ENCODE assay signal across 7 mouse cellular contexts in genomic region chr4:49520572-49521340, GRCm38 (mm10). TPM values are rescaled to one million over a fixed set of nuclear protein-coding genes. Genes with fewer than 3 reads are reported as not detected.
DNase-seq lines count a peak whose midpoint lies in the region; ATAC-seq and TF ChIP-seq lines count a peak whose summit lies in the region.

TSS of gene Mrpl50 (minus strand) at chr4:49521093.
TSS of gene Zfp189 (plus strand) at chr4:49521176.

- ATAC-seq in intestine, postnatal 0 days, result peak; percentile 98
- ATAC-seq in midbrain, embryonic 12.5 days (ENCODE audit: low FRiP score, low read depth), result peak; percentile 99

- peak within 1 kb of the TSS; percentile 88 for H3K27ac ChIP-seq in embryonic facial prominence, embryonic 10.5 days (replicated peaks)
- peak within 1 kb of the TSS; percentile 46 for H3K27ac ChIP-seq in intestine, postnatal 0 days (ENCODE audit: low read depth, low read length)
- H3K27ac ChIP-seq in midbrain, embryonic 12.5 days (replicated peaks), result no peak within 1 kb of the TSS; the same call in 1 of the 2 replicates
- peak within 1 kb of the TSS; percentile 7; the same call in 1 of the 2 replicates for H3K27ac ChIP-seq in small intestine, adult 2 months (ENCODE audit: insufficient read depth, low read depth, low read length)

- peak; percentile 67; the same call in 1 of the 2 replicates for TF ChIP-seq POLR2A in small intestine, adult 2 months (IDR thresholded peaks at IDR 0.05; ENCODE audit: low read depth, low read length)

- peak; percentile 93 for DNase-seq in adrenal gland, postnatal 10 days
- peak; percentile 94 for DNase-seq in embryonic facial prominence, embryonic 10.5 days (ENCODE audit: low spot score)
- peak; percentile 79 for DNase-seq in gonadal fat pad, adult 2 months (ENCODE audit: low read depth)
- peak; percentile 94 for DNase-seq in left cerebral cortex, postnatal 4 days

- intact Hi-C loops in left cerebral cortex, postnatal 4 days (cut with DNase I), result loop anchor here (5.0 kb wide), 1 partner anchor 107 kb away; no protein-coding TSS in a partner anchor

- under 1% methylated on average over 41 of the region's 41 CpGs for WGBS in embryonic facial prominence, embryonic 10.5 days
- under 1% methylated on average over 41 of the region's 41 CpGs for WGBS in intestine, postnatal 0 days
- WGBS in midbrain, embryonic 12.5 days, result under 1% methylated on average over 41 of the region's 41 CpGs
- under 1% methylated on average over 41 of the region's 41 CpGs for WGBS in small intestine, adult 2 months

- peak within 1 kb of the TSS; percentile 86 for H3K4me2 ChIP-seq in intestine, postnatal 0 days (replicated peaks; ENCODE audit: low read depth)
- peak within 1 kb of the TSS; percentile 66 for H3K4me2 ChIP-seq in midbrain, embryonic 12.5 days (replicated peaks)

- TF ChIP-seq CTCF in intestine, postnatal 0 days (IDR thresholded peaks at IDR 0.05; ENCODE audit: low read depth), result no peak
- TF ChIP-seq CTCF in small intestine, adult 2 months (IDR thresholded peaks at IDR 0.05; ENCODE audit: extremely low read depth, insufficient read length, insufficient replicate concordance, low read depth, low read length), result no peak

- H3K4me3 ChIP-seq in embryonic facial prominence, embryonic 10.5 days, result peak within 1 kb of the TSS; percentile 74
- H3K4me3 ChIP-seq in intestine, postnatal 0 days (ENCODE audit: low read depth, low read length), result peak within 1 kb of the TSS; percentile 75
- H3K4me3 ChIP-seq in midbrain, embryonic 12.5 days, result peak within 1 kb of the TSS; percentile 71
- H3K4me3 ChIP-seq in small intestine, adult 2 months (ENCODE audit: low read depth, low read length), result peak within 1 kb of the TSS; percentile 74

- H3K27me3 ChIP-seq in embryonic facial prominence, embryonic 10.5 days (replicated peaks; ENCODE audit: low read depth, poor library complexity, severe bottlenecking), result no peaks in the 10 kb centered on the region
- H3K27me3 ChIP-seq in intestine, postnatal 0 days (replicated peaks; ENCODE audit: control insufficient read depth, insufficient read depth, low read length), result no peaks in the 10 kb centered on the region
- no peaks in the 10 kb centered on the region for H3K27me3 ChIP-seq in midbrain, embryonic 12.5 days
- no peaks in the 10 kb centered on the region for H3K27me3 ChIP-seq in small intestine, adult 2 months (ENCODE audit: control insufficient read depth, insufficient read depth, low read length)

- no peaks in the 10 kb centered on the region for H3K9me3 ChIP-seq in embryonic facial prominence, embryonic 10.5 days
- no peaks in the 10 kb centered on the region for H3K9me3 ChIP-seq in intestine, postnatal 0 days (ENCODE audit: control insufficient read depth)
- no peaks in the 10 kb centered on the region for H3K9me3 ChIP-seq in midbrain, embryonic 12.5 days

- peaks cover 49% of the 10 kb centered on the region for H3K36me3 ChIP-seq in embryonic facial prominence, embryonic 10.5 days (replicated peaks)
- peaks cover 11% of the 10 kb centered on the region; the same call in 1 of the 2 replicates for H3K36me3 ChIP-seq in intestine, postnatal 0 days (ENCODE audit: control insufficient read depth, insufficient read depth)
- H3K36me3 ChIP-seq in midbrain, embryonic 12.5 days, result peaks cover 14% of the 10 kb centered on the region
- no peaks in the 10 kb centered on the region for H3K36me3 ChIP-seq in small intestine, adult 2 months (ENCODE audit: control insufficient read depth, insufficient read depth, low read length)

- H3K4me1 ChIP-seq in embryonic facial prominence, embryonic 10.5 days, result peaks cover 17% of the 10 kb centered on the region
- peaks cover 4% of the 10 kb centered on the region; the same call in 1 of the 2 replicates for H3K4me1 ChIP-seq in intestine, postnatal 0 days (replicated peaks; ENCODE audit: control insufficient read depth, insufficient read depth, low read length)
- peaks cover 18% of the 10 kb centered on the region for H3K4me1 ChIP-seq in midbrain, embryonic 12.5 days
- peaks cover 5% of the 10 kb centered on the region; the same call in 1 of the 2 replicates for H3K4me1 ChIP-seq in small intestine, adult 2 months (ENCODE audit: control insufficient read depth, insufficient read depth, insufficient read length, low read length)

- H3K9ac ChIP-seq in intestine, postnatal 0 days (ENCODE audit: low read depth, low read length), result peak within 1 kb of the TSS; percentile 64
- H3K9ac ChIP-seq in midbrain, embryonic 12.5 days (replicated peaks), result peak within 1 kb of the TSS; percentile 78

RNA-seq across cellular contexts. Expression of gene Mrpl50, which starts in this region (rescaled TPM):
- 10 to 100 TPM; 45.5 to 49.5 TPM for total RNA-seq in adrenal gland, postnatal 10 days (2021)
- 82.9 and 83.6 TPM in 2 replicates for polyA plus RNA-seq in embryonic facial prominence, embryonic 10.5 days (2016; fragmentation: Nextera tagmentation; extraction: Ambion mirVana)
- polyA plus RNA-seq in gonadal fat pad, adult 2 months (2012; rRNA removed), result 6.0 and 6.4 TPM in 2 replicates
- 46.0 and 46.3 TPM in 2 replicates for polyA plus RNA-seq in intestine, postnatal 0 days (2015; fragmentation: Nextera tagmentation; extraction: Ambion mirVana)
- 10 to 100 TPM; 40.3 to 41.0 TPM for total RNA-seq in left cerebral cortex, postnatal 4 days (2021)
- polyA plus RNA-seq in midbrain, embryonic 12.5 days (2016; fragmentation: Nextera tagmentation; extraction: Ambion mirVana), result 84.7 and 86.1 TPM in 2 replicates
- 0.46 and 0.98 TPM in 2 replicates for polyA plus RNA-seq in small intestine, adult 2 months (2012; rRNA removed)

RNA-seq across cellular contexts. Expression of gene Zfp189, which starts in this region (rescaled TPM):
- total RNA-seq in adrenal gland, postnatal 10 days (2021), result 1 to 10 TPM; 7.7 to 8.3 TPM
- 10.7 and 11.2 TPM in 2 replicates for polyA plus RNA-seq in embryonic facial prominence, embryonic 10.5 days (2016; fragmentation: Nextera tagmentation; extraction: Ambion mirVana)
- 3.3 and 4.6 TPM in 2 replicates for polyA plus RNA-seq in gonadal fat pad, adult 2 months (2012; rRNA removed)
- 2.0 and 2.4 TPM in 2 replicates for polyA plus RNA-seq in intestine, postnatal 0 days (2015; fragmentation: Nextera tagmentation; extraction: Ambion mirVana)
- total RNA-seq in left cerebral cortex, postnatal 4 days (2021), result 1 to 10 TPM; 9.2 to 9.3 TPM
- polyA plus RNA-seq in midbrain, embryonic 12.5 days (2016; fragmentation: Nextera tagmentation; extraction: Ambion mirVana), result 15.2 and 16.2 TPM in 2 replicates
- 0.08 and 0.18 TPM in 2 replicates for polyA plus RNA-seq in small intestine, adult 2 months (2012; rRNA removed)
